Mouse (Mus musculus) small intestine, adult 2 months (tissue): Measurements from ENCODE around the gene Cd84. TPM values are rescaled to one million over a fixed set of nuclear protein-coding genes. Genes with fewer than 3 reads are reported as not detected.

ENCODE experiments used
- H3K27ac ChIP-seq: fragments of 200-500 bp; 2 replicates; pipeline ENCODE4 v1.5.1; 2012; ENCODE audit warnings: low read depth, low read length, control low read depth, inconsistent platforms; ENCODE audit not compliant: insufficient read depth
- H3K27me3 ChIP-seq: fragments of 200-500 bp; 2 replicates; pipeline ENCODE4 v1.6.1; 2012; ENCODE audit warnings: mild to moderate bottlenecking, moderate library complexity, low read length, inconsistent platforms; ENCODE audit not compliant: control insufficient read depth, insufficient read depth
- H3K36me3 ChIP-seq: fragments of 200-500 bp; 2 replicates; pipeline ENCODE4 v1.6.1; 2012; ENCODE audit warnings: mild to moderate bottlenecking, low read length, control low read depth, inconsistent platforms; ENCODE audit not compliant: control insufficient read depth, insufficient read depth
- H3K4me1 ChIP-seq: fragments of 200-500 bp; 2 replicates; pipeline ENCODE4 v1.6.1; 2012; ENCODE audit warnings: low read length, inconsistent platforms, mixed read lengths; ENCODE audit not compliant: control insufficient read depth, insufficient read depth, insufficient read length
- H3K4me3 ChIP-seq: fragments of 200-500 bp; 2 replicates; pipeline ENCODE4 v1.5.1; 2012; ENCODE audit warnings: low read depth, mild to moderate bottlenecking, control low read depth, inconsistent platforms, low read length, moderate library complexity
- CTCF ChIP-seq: fragments of 200-500 bp; IDR thresholded peaks from 2 replicates; pipeline ENCODE4 v1.5.1; 2012; ENCODE audit warnings: low read depth, mild to moderate bottlenecking, control low read depth, inconsistent platforms, low read length, moderate library complexity, mixed read lengths; ENCODE audit not compliant: insufficient replicate concordance, insufficient read length; ENCODE audit errors: extremely low read depth
- POLR2A ChIP-seq: fragments of 200-500 bp; IDR thresholded peaks from 2 replicates; pipeline ENCODE4 v1.6.1; 2012; ENCODE audit warnings: low read depth, mild to moderate bottlenecking, control low read depth, inconsistent platforms, low read length, moderate library complexity
- WGBS: fragments of 180-500 bp; shearing (Covaris S2); methylation state at CpG from one replicate; pipeline ENCODE4 v1.1.7; 2018; 5-methylcytosine and 5-hydroxymethylcytosine counted together
- polyA plus RNA-seq: library from polyadenylated mRNA; depleted of rRNA; stranded (reverse); fragments of >200 nt; gene quantifications from 2 replicates; pipeline ENCODE4 v1.2.3, GENCODE M21; 2012

Cd84 gene
- polyA plus RNA-seq, 1 experiment, result 0.55 TPM

- Histone ChIP-seq H3K27ac (peak within 1 kb of the TSS; percentile 76), H3K4me3 (peak within 1 kb of the TSS; percentile 48), H3K4me1 (no peaks in the 10 kb centered on the region), H3K27me3 (no peaks in the 10 kb centered on the region), H3K36me3 (no peaks in the 10 kb centered on the region)
- TF ChIP-seq CTCF (no peak), POLR2A (no peak)
- 50% methylated on average over 14 of the region's 14 CpGs for WGBS
Measured at GRCm38 (mm10) chr1:171917305-171918039, 78.0 kb downstream of the Cd84 start, which contains the start of gene Slamf6. Gene Slamf6 (plus strand): TSS chr1:171917515.

GRCm38 (mm10) chr1:171918136-171918920 lies 78.8 kb downstream of the Cd84 start:
- no peak for TF ChIP-seq CTCF
- WGBS, result 46% methylated on average over 12 of the region's 12 CpGs
- H3K4me3 ChIP-seq, result peak overlapping the region; percentile 48; the same call in 1 of the 2 replicates
- H3K27ac ChIP-seq, result peak overlapping the region; percentile 76
- no peaks in the 10 kb centered on the region for H3K27me3 ChIP-seq
- H3K4me1 ChIP-seq, result no peaks in the 10 kb centered on the region
- no peaks in the 10 kb centered on the region for H3K36me3 ChIP-seq

DNA sequence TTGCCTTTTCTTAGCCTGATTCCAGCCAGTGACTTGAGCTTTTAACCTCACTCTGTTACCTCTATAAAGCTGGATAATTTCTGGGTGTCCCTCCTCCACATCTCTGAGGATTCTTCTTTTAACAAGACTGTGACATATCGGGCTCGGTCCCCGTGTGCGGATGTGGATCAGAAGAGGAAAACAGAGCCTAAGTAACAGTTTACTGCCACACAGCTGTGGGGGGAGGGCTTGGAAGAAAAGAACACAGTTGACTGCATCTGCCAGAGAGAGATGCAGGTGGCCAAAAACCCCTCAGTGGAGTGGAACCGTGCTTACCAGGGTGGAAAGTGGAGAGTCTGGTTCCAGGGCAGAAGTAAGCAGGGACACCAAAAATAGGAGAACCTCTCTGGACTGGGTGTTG lies 79.7 kb downstream of the Cd84 start:
- H3K4me1 ChIP-seq, result no peaks in the 10 kb centered on the region
- no peak overlapping the region for H3K4me3 ChIP-seq
- no peaks in the 10 kb centered on the region for H3K36me3 ChIP-seq
- 84% methylated on average over 5 of the region's 5 CpGs for WGBS
- TF ChIP-seq CTCF, result no peak
- no peak for TF ChIP-seq POLR2A
- H3K27ac ChIP-seq, result no peak overlapping the region
- H3K27me3 ChIP-seq, result no peaks in the 10 kb centered on the region

DNA sequence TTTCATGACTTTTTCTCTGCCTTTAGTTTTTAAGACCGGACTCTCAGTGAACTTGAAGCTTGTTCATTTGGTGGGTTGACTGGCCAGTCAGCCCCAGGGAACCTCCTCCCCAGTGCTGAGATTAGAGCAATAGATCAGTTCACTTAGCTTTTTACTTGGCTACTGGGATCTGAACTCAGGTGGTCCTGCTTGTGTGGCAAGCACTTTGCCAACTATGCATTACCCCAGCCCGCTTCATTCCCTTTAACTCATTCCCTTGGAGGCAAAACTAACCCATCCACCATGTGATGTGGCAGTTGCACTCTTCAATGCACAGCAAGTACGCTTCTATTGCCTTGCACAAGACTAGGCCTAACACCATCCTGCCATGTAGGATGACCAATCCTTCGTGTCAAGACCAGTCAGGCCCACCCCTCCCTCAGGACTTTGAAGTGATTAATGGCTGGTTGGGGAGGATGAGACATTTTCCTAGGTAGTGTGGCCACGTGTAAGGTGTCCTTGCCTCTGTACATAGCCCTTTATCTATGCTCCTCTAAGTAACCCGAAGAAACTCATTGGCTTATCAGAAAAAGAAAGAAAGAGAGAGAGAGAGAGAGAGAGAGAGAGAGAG lies 80.5 kb downstream of the Cd84 start:
- Histone ChIP-seq H3K36me3 (no peaks in the 10 kb centered on the region), H3K4me1 (no peaks in the 10 kb centered on the region), H3K27ac (no peak overlapping the region), H3K27me3 (no peaks in the 10 kb centered on the region), H3K4me3 (no peak overlapping the region)
- 73% methylated on average over 6 of the region's 6 CpGs for WGBS
- TF ChIP-seq POLR2A (no peak), CTCF (no peak)

GRCm38 (mm10) chr1:171920989-171921621 lies 81.6 kb downstream of the Cd84 start:
- H3K4me3 ChIP-seq, result no peak overlapping the region
- WGBS, result 56% methylated on average over 9 of the region's 9 CpGs

GRCm38 (mm10) chr1:171921641-171922040 lies 82.1 kb downstream of the Cd84 start:
- no peak for TF ChIP-seq CTCF
- no peak for TF ChIP-seq POLR2A
- WGBS, result 65% methylated on average over 2 of the region's 2 CpGs
- H3K4me3 ChIP-seq, result no peak overlapping the region

More at GRCm38 (mm10) chr1:171920989-171921621, 81.6 kb downstream of the Cd84 start:
- Histone ChIP-seq H3K4me1 (no peaks in the 10 kb centered on the region), H3K27me3 (no peaks in the 10 kb centered on the region), H3K36me3 (no peaks in the 10 kb centered on the region), H3K27ac (peak overlapping the region; percentile 45; the same call in 1 of the 2 replicates)
- TF ChIP-seq POLR2A (no peak), CTCF (no peak)

More at GRCm38 (mm10) chr1:171921641-171922040, 82.1 kb downstream of the Cd84 start:
- Histone ChIP-seq H3K4me1 (no peaks in the 10 kb centered on the region), H3K27me3 (no peaks in the 10 kb centered on the region), H3K27ac (peak overlapping the region; percentile 45; the same call in 1 of the 2 replicates), H3K36me3 (no peaks in the 10 kb centered on the region)
